Mouse (Mus musculus) heart, adult 11 months (tissue): ENCODE measurements around the gene Otub2.

Source experiments
- DNase-seq: peaks from one replicate; pipeline ENCODE4 v3.0.0; 2022

Gene Otub2

GRCm38 (mm10) chr12:103373530-103374236 lies 14.8 kb upstream of the Otub2 start:
- DNase-seq = no peak

- no peak for DNase-seq
Measured at GRCm38 (mm10) chr12:103376124-103376523, 12.4 kb upstream of the Otub2 start.

- no peak for DNase-seq
Measured at GRCm38 (mm10) chr12:103376774-103377173, 11.7 kb upstream of the Otub2 start.

- no peak for DNase-seq
Measured at GRCm38 (mm10) chr12:103380226-103380625, 8.3 kb upstream of the Otub2 start.

- DNase-seq = no peak
Measured at GRCm38 (mm10) chr12:103389348-103389727, 856 bp downstream of the Otub2 start.

GRCm38 (mm10) chr12:103389982-103390381 lies 1.5 kb downstream of the Otub2 start:
- DNase-seq = no peak

- DNase-seq = no peak
Measured at GRCm38 (mm10) chr12:103391098-103391497, 2.6 kb downstream of the Otub2 start.

- DNase-seq = no peak
Measured at GRCm38 (mm10) chr12:103393528-103393927, 5.0 kb downstream of the Otub2 start.

GRCm38 (mm10) chr12:103395486-103396275 lies 7.2 kb downstream of the Otub2 start:
- DNase-seq = no peak

GRCm38 (mm10) chr12:103396751-103397150 lies 8.3 kb downstream of the Otub2 start:
- no peak for DNase-seq

GRCm38 (mm10) chr12:103404131-103404530 lies 15.6 kb downstream of the Otub2 start:
- DNase-seq = no peak

GRCm38 (mm10) chr12:103407720-103408119 lies 19.2 kb downstream of the Otub2 start, which contains the start of gene 9330161L09Rik:
Gene 9330161L09Rik, minus strand, starts transcription at chr12:103407820.
- no peak for DNase-seq

GRCm38 (mm10) chr12:103408144-103408543 lies 19.7 kb downstream of the Otub2 start:
- no peak for DNase-seq

- DNase-seq = no peak
Measured at GRCm38 (mm10) chr12:103425016-103425728, 36.7 kb downstream of the Otub2 start.

GRCm38 (mm10) chr12:103425729-103426470 lies 37.4 kb downstream of the Otub2 start, which contains the start of gene Ddx24:
Gene Ddx24, minus strand, starts transcription at chr12:103425830.
- peak; percentile 100 for DNase-seq

- DNase-seq = no peak
Measured at GRCm38 (mm10) chr12:103426710-103427109, 38.2 kb downstream of the Otub2 start.

- peak; percentile 87 for DNase-seq
Measured at GRCm38 (mm10) chr12:103433430-103433829, 44.9 kb downstream of the Otub2 start.

- DNase-seq = peak; percentile 100
Measured at GRCm38 (mm10) chr12:103433986-103434731, 45.7 kb downstream of the Otub2 start, which contains the start of gene Ifi27. Gene Ifi27, plus strand, starts transcription at chr12:103434211.

GRCm38 (mm10) chr12:103434861-103435260 lies 46.4 kb downstream of the Otub2 start:
- peak; percentile 90 for DNase-seq

- peak; percentile 86 for DNase-seq
Measured at GRCm38 (mm10) chr12:103437601-103438000, 49.1 kb downstream of the Otub2 start.

GRCm38 (mm10) chr12:103443524-103443923 lies 55.0 kb downstream of the Otub2 start, which contains the start of gene Ifi27l2a:
Gene Ifi27l2a, minus strand, starts transcription at chr12:103443680.
- DNase-seq = peak; percentile 97

GRCm38 (mm10) chr12:103444261-103444660 lies 55.8 kb downstream of the Otub2 start:
- DNase-seq = peak; percentile 94
